Mouse (Mus musculus) limb, embryonic 14.5 days (tissue): ENCODE measurements around the gene Elac2. TPM values are rescaled to one million over a fixed set of nuclear protein-coding genes. Genes with fewer than 3 reads are reported as not detected.

Experiments used
- ATAC-seq: fragments of 200-750 bp; cut with Nextera tagmentation; 2 replicates; pipeline ENCODE4 v1.8.0; 2017; ENCODE audit warnings: low read depth, moderate number of reproducible peaks, moderate TSS enrichment; ENCODE audit not compliant: low FRiP score
- DNase-seq: peaks from one replicate; pipeline ENCODE4 v3.0.0-alpha.2; 2015; ENCODE audit warnings: low spot score
- H3K27ac ChIP-seq: fragments of 300-500 bp; sonication (generic); replicated peaks from 2 replicates; pipeline ENCODE4 v1.5.1; 2014; ENCODE audit warnings: low read depth, mild to moderate bottlenecking, low read length, moderate library complexity, mixed read lengths
- H3K27me3 ChIP-seq: fragments of 300-500 bp; sonication (generic); 2 replicates; pipeline ENCODE4 v1.6.1; 2014; ENCODE audit warnings: low read length, mixed read lengths; ENCODE audit not compliant: control insufficient read depth, insufficient read depth
- H3K36me3 ChIP-seq: fragments of 300-500 bp; sonication (generic); 2 replicates; pipeline ENCODE4 v1.6.1; 2014; ENCODE audit warnings: mild to moderate bottlenecking, low read length, moderate library complexity, mixed read lengths; ENCODE audit not compliant: control insufficient read depth, insufficient read depth
- H3K4me1 ChIP-seq: fragments of 300-500 bp; sonication (generic); 2 replicates; pipeline ENCODE4 v1.6.1; 2014; ENCODE audit warnings: antibody characterized with exemption, low read length, mixed read lengths; ENCODE audit not compliant: control insufficient read depth, insufficient read depth
- H3K4me2 ChIP-seq: fragments of 300-500 bp; sonication (generic); replicated peaks from 2 replicates; pipeline ENCODE4 v1.6.1; 2014; ENCODE audit warnings: low read depth, mild to moderate bottlenecking, low read length, moderate library complexity; ENCODE audit not compliant: severe bottlenecking
- H3K4me3 ChIP-seq: fragments of 300-500 bp; sonication (generic); replicated peaks from 2 replicates; pipeline ENCODE4 v1.5.1; 2014; ENCODE audit warnings: low read length
- H3K9ac ChIP-seq: fragments of 300-500 bp; sonication (generic); 2 replicates; pipeline ENCODE4 v1.6.1; 2014; ENCODE audit warnings: mild to moderate bottlenecking, low read depth, low read length, moderate library complexity; ENCODE audit not compliant: severe bottlenecking
- H3K9me3 ChIP-seq: fragments of 300-500 bp; sonication (generic); 2 replicates; pipeline ENCODE4 v1.6.1; 2016; ENCODE audit warnings: low read length; ENCODE audit not compliant: control insufficient read depth
- POLR2A ChIP-seq: fragments of 200-500 bp; IDR thresholded peaks from 2 replicates; pipeline ENCODE4 v1.8.0; 2012; ENCODE audit warnings: inconsistent platforms, mild to moderate bottlenecking, moderate library complexity, borderline replicate concordance; ENCODE audit not compliant: insufficient read depth, insufficient read length; ENCODE audit errors: extremely low read depth
- WGBS: fragments of 180-500 bp; shearing (Covaris S2); extraction: QIAGEN DNeasy Blood & Tissue Kit; methylation state at CpG from one replicate; pipeline ENCODE4 v1.1.7; 2014; 5-methylcytosine and 5-hydroxymethylcytosine counted together
- polyA plus RNA-seq, 2 experiments: library from polyadenylated mRNA; depleted of rRNA in 1 of 2; stranded (reverse) in 1 of 2; unstranded in 1 of 2; fragments of >200 nt; fragmentation: Nextera tagmentation in 1 of 2; extraction: Ambion mirVana in 1 of 2; gene quantifications; 2 replicates each; pipeline versions ENCODE4 v1.2.1 to v1.2.3; 2012 to 2014

The Elac2 gene
- polyA plus RNA-seq, 2 experiments = 26.7 to 27.1 TPM

- Histone ChIP-seq H3K27ac (0 out of 2 replicates have a peak overlapping the region, but pooled peaks have one; percentile 19), H3K27me3 (no peaks in the 10 kb centered on the region), H3K9me3 (no peaks in the 10 kb centered on the region), H3K9ac (no peak overlapping the region), H3K4me1 (peaks cover 4% of the 10 kb centered on the region; the same call in 1 of the 2 replicates), H3K36me3 (no peaks in the 10 kb centered on the region), H3K4me2 (no peak overlapping the region), H3K4me3 (no peak overlapping the region)
- ATAC-seq (no peak), DNase-seq (no peak)
- TF ChIP-seq POLR2A = no peak
- 53% methylated on average over 12 of the region's 12 CpGs for WGBS
These were observed 60.8 kb downstream of the Elac2 start for GRCm38 (mm10) chr11:65039517-65040095.

GRCm38 (mm10) chr11:65040556-65040955 is 61.7 kb downstream of the Elac2 start:
- no peak for DNase-seq
- peaks cover 4% of the 10 kb centered on the region; the same call in 1 of the 2 replicates for H3K4me1 ChIP-seq
- no peak overlapping the region for H3K4me3 ChIP-seq
- 70% methylated on average over 6 of the region's 6 CpGs for whole genome bisulfite sequencing
- no peak overlapping the region for H3K27ac ChIP-seq
- no peaks in the 10 kb centered on the region for H3K9me3 ChIP-seq
- H3K36me3 ChIP-seq = no peaks in the 10 kb centered on the region
- no peak for ATAC-seq
- TF ChIP-seq POLR2A = no peak
- H3K27me3 ChIP-seq = no peaks in the 10 kb centered on the region
- no peak overlapping the region for H3K4me2 ChIP-seq
- H3K9ac ChIP-seq = no peak overlapping the region

- WGBS = 71% methylated on average over 7 of the region's 7 CpGs
- no peaks in the 10 kb centered on the region for H3K36me3 ChIP-seq
- H3K4me1 ChIP-seq = peaks cover 6% of the 10 kb centered on the region
- H3K9me3 ChIP-seq = no peaks in the 10 kb centered on the region
- H3K27ac ChIP-seq = peak overlapping the region; percentile 19; the same call in 1 of the 2 replicates
- no peak overlapping the region for H3K9ac ChIP-seq
- H3K27me3 ChIP-seq = no peaks in the 10 kb centered on the region
- H3K4me2 ChIP-seq = no peak overlapping the region
- DNase-seq (no peak), ATAC-seq (no peak)
- no peak overlapping the region for H3K4me3 ChIP-seq
- no peak for TF ChIP-seq POLR2A
These were observed 70.3 kb downstream of the Elac2 start for GRCm38 (mm10) chr11:65049090-65049489.

GRCm38 (mm10) chr11:65050819-65051218 is 72.0 kb downstream of the Elac2 start:
- Histone ChIP-seq H3K4me2 (no peak overlapping the region), H3K36me3 (no peaks in the 10 kb centered on the region), H3K4me3 (no peak overlapping the region), H3K27ac (no peak overlapping the region), H3K9ac (no peak overlapping the region), H3K4me1 (peaks cover 6% of the 10 kb centered on the region), H3K9me3 (no peaks in the 10 kb centered on the region), H3K27me3 (no peaks in the 10 kb centered on the region)
- DNase-seq = no peak
- 90% methylated on average over 5 of the region's 5 CpGs for WGBS
- no peak for TF ChIP-seq POLR2A
- ATAC-seq = no peak

Other genes with a start within 250 kb of the Elac2 start
- 0.12 and 0.16 TPM in 2 replicates for gene 1700086D15Rik, start 180.9 kb downstream of the Elac2 start, polyA plus RNA-seq (2012; rRNA removed)
- not detected in 2 replicates for gene 1700086D15Rik, start 180.9 kb downstream of the Elac2 start, polyA plus RNA-seq (2014; fragmentation: Nextera tagmentation; extraction: Ambion mirVana)
- 5.0 and 6.7 TPM in 2 replicates for gene Arhgap44, start 183.9 kb downstream of the Elac2 start, polyA plus RNA-seq (2012; rRNA removed)
- gene Arhgap44, start 183.9 kb downstream of the Elac2 start, polyA plus RNA-seq (2014; fragmentation: Nextera tagmentation; extraction: Ambion mirVana) = 6.2 and 7.0 TPM in 2 replicates